Mouse (Mus musculus) skeletal muscle tissue, postnatal 0 days (tissue): ENCODE results near the gene Ankmy2. TPM values are rescaled to one million over a fixed set of nuclear protein-coding genes. Genes with fewer than 3 reads are reported as not detected.

ENCODE experiments used
- polyA plus RNA-seq: library from polyadenylated mRNA; unstranded; fragments of >200 nt; fragmentation: Nextera tagmentation; extraction: Ambion mirVana; gene quantifications from 2 replicates; pipeline ENCODE4 v1.2.1, GENCODE M21; 2015

The Ankmy2 gene
- polyA plus RNA-seq = 16.6 and 17.3 TPM in 2 replicates

DNA sequence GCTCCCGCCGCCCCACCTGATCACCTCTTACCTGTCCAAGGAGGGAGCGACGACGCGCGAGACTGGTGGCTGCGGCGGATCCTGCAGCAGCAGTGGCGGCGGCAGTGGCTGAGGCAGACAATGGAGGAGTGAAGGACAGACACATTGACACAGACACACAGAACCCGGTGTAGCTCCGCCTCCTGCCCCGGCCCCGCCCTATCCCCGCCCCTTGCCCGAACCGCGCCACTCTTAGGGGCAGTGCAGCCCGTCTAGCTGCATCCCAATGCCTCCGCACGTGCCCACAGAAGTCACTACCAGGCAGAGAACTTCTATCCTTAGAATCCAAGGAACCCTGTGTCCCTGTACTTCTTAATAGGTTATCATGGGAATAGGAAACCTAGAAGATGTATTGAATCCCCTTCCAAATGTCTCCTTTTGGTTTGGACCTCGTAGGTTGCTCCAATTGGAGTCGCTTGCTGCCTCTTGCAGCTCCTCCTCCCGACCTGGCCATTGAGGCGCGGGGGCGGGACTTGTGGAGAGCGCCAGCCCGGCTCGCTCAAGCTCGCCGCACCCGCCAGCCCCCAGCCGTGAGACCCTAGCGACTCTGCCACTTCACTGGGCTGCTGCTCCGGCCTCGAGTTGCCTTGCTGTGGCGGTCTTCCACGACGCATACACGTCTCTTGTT is at the start of gene Ankmy2:
Ankmy2 (plus strand) TSS at position 478 of the 667 bp plus-strand sequence.

DNA sequence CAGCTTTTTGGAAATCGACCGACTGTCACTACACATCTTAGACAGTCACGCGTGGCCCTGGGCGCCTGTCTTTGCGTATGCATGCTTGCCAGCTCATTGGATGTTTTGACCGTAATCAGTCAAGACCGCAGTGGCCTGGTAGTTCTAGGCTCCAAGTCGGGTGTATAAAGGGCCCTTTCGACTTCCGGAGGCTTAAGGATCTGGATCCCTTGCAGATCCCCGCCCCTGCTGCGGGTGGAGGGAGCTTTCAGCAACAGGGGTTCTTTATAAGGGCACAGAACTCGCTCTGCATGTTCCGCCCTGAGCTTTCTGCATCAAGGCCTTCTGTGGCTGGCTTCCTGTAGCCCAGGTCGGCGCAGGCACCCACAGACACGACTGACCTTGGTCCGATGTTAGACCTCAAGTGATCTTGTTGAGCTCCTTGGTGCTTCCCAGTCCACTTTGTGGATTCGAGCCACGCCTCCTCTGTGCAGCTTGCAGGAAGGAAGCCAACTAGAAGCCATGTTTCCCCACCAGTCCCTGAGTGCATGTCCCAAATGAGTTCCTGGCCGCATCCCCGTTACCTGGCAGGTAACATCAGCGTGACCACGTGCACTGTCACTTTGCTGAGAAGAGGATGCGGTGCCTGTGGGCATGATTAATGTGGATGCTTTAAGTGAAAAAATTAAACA is 859 bp downstream of the Ankmy2 start, which contains the start of gene Bzw2:
Bzw2 (minus strand) TSS at position 443 of the 671 bp plus-strand sequence.

Other genes starting within 250 kb of the Ankmy2 start
- gene Agr3, start 231.5 kb upstream of the Ankmy2 start, polyA plus RNA-seq = not detected in 2 replicates
- 0.71 and 0.77 TPM in 2 replicates for gene Agr2, start 164.2 kb upstream of the Ankmy2 start, polyA plus RNA-seq
- 153 and 163 TPM in 2 replicates for gene Tspan13, start 114.6 kb upstream of the Ankmy2 start, polyA plus RNA-seq
- gene Bzw2, start 966 bp downstream of the Ankmy2 start, polyA plus RNA-seq = 130 TPM in 2 replicates
- gene Lrrc72, start 96.3 kb downstream of the Ankmy2 start, polyA plus RNA-seq = not detected in 2 replicates
- 14.2 and 18.3 TPM in 2 replicates for gene Sostdc1, start 157.0 kb downstream of the Ankmy2 start, polyA plus RNA-seq
- gene Ispd, start 224.3 kb downstream of the Ankmy2 start, polyA plus RNA-seq = 7.5 and 7.7 TPM in 2 replicates
- gene D630036H23Rik, start 225.1 kb downstream of the Ankmy2 start, polyA plus RNA-seq = 2.3 and 3.1 TPM in 2 replicates